Mouse (Mus musculus) lung, postnatal 0 days (tissue): ENCODE measurements around the gene Vat1.

Experiments used
- CTCF ChIP-seq: IDR thresholded peaks from 2 replicates; pipeline ENCODE4 v1.5.1; 2016; ENCODE audit warnings: antibody characterized with exemption, mild to moderate bottlenecking
- EP300 ChIP-seq: IDR thresholded peaks from 2 replicates; pipeline ENCODE4 v1.6.1; 2016; ENCODE audit warnings: antibody characterized with exemption, mild to moderate bottlenecking, control low read depth

DNA sequence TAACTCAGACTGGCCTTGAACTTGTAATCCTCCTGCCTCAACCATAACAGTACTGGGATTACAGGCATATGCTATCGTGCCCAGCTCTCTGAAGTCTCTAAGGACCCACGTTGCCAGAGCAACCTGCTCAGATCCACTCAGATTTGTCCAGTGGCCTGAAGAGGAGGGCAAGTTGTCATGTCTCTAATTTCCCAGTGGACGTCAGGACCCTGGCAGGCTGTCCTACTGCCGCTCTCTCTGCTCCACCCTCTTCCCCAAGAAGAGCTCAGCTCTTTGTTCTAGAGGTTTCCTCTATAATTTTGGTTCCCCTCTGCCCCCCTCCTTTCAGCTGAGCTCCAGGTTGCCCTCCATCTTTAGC is 11.1 kb upstream of the Vat1 start:
- no peak for TF ChIP-seq CTCF
- no peak for TF ChIP-seq EP300
